Mouse (Mus musculus) cortical plate, adult 2 months (tissue): ENCODE results near the gene Clip3. TPM values are rescaled to one million over a fixed set of nuclear protein-coding genes. Genes with fewer than 3 reads are reported as not detected.

ENCODE experiments used
- H3K27ac ChIP-seq: fragments of 200-500 bp; 2 replicates; pipeline ENCODE4 v1.5.1; 2012; ENCODE audit warnings: low read length, control low read depth, inconsistent platforms; ENCODE audit not compliant: insufficient read depth
- H3K4me1 ChIP-seq: fragments of 200-500 bp; 2 replicates; pipeline ENCODE4 v1.6.1; 2011; ENCODE audit warnings: low read length; ENCODE audit not compliant: control insufficient read depth, insufficient read depth
- H3K4me3 ChIP-seq: fragments of 200-500 bp; 2 replicates; pipeline ENCODE4 v1.5.1; 2011; ENCODE audit warnings: mild to moderate bottlenecking, low read length, control low read depth; ENCODE audit not compliant: insufficient read depth
- CTCF ChIP-seq: fragments of 200-500 bp; IDR thresholded peaks from 2 replicates; pipeline ENCODE4 v1.5.1; 2011; ENCODE audit warnings: mild to moderate bottlenecking, control low read depth, low read length; ENCODE audit not compliant: insufficient read depth; ENCODE audit errors: extremely low read depth
- POLR2A ChIP-seq: fragments of 200-500 bp; IDR thresholded peaks from 2 replicates; pipeline ENCODE4 v1.6.1; 2011; ENCODE audit warnings: mild to moderate bottlenecking, low read length, control low read depth; ENCODE audit not compliant: insufficient read depth; ENCODE audit errors: extremely low read depth
- polyA plus RNA-seq: library from polyadenylated mRNA; depleted of rRNA; stranded (reverse); fragments of >200 nt; gene quantifications from 2 replicates; pipeline ENCODE4 v1.2.3, GENCODE M21; 2012

Gene Clip3
- polyA plus RNA-seq, 1 experiment: 458 TPM

DNA sequence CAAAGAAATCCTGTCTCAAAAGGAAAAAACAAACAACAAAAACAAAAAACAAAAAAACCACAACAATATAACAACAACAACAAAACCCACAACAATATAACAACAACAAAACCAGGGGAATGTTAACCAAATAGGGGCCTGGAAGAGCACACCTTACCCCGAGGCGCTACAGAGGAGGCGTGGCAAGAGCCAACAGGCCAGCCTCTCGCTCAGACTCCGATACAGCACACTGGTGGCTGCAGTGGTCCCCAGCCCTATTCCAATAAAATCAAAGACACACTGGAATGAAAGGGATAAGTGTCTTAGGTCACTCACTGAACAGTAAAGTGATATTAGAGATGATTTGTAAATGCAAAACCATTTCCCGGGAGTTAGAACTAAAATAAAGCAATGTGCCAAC is 12.0 kb upstream of the Clip3 start:
- Histone ChIP-seq H3K4me1 (no peaks in the 10 kb centered on the region), H3K27ac (no peak overlapping the region), H3K4me3 (peak overlapping the region; percentile 42)
- TF ChIP-seq POLR2A (no peak), CTCF (no peak)

DNA sequence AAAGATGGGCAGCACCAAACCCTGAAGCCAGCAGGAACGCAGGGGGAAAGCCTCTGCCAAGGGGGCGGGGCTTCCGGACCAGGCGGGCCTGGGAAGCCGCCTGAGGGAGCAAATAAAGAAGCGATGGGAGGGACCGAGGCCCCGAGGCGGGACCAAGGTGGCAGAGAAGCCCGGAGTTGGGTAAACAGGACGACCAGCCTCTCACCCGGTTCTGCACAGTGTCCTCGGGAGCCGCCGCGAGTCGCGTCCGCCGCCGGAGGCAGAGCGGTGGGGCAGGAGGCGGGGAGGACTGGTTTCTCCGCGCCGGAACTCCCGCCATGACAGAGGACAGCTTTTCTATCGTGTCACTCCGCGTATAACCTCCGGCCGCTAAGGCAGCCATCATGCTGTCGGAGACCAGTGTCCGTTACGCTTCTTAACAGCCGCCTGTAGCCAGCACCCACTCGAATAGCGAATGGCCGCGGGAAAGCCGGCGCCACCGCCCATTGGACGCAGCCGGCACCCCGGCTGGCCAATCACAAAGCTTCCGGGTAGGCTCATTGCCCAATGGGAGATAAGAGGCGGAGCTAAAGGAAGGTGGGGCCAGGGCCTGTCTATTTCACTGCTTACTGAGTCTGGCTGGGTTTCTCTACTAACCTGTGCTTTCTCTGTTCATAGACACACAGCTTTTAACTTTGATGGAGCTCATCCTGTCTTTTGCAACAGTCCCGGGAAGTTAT is 11.4 kb upstream of the Clip3 start, which contains the start of the genes Thap8 and Wdr62:
Thap8 (plus strand) TSS at position 144 of the 719 bp plus-strand sequence.
Wdr62 (minus strand) TSS at position 469 of the 719 bp plus-strand sequence.
- Histone ChIP-seq H3K4me3 (peak within 1 kb of the TSS; percentile 42), H3K4me1 (no peaks in the 10 kb centered on the region), H3K27ac (peak within 1 kb of the TSS; percentile 96)
- TF ChIP-seq CTCF: no peak
- TF ChIP-seq POLR2A: no peak

DNA sequence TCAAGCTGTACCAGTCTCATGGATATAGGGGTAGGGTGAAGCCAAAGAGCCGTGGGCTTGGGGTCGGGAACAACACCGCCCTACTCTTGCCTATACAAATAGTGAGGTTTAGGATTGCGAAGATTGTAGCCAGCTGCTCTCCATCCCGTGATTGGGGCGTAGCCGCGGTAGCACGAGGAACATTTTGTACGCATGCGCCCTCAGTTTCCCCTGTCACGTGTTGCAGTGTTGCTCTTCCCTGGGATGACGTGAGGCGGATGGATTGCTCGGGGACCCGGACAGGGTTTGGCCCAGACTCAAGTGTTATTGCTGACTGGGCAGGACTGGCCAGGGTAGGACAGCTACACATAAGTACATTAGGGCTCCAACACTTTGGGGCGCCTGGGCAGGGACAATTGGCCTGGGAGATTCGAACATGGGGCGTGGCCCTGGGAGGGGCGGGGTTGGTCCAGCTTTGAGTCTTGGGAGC is 10.8 kb upstream of the Clip3 start:
- H3K4me1 ChIP-seq: no peaks in the 10 kb centered on the region
- peak overlapping the region; percentile 42 for H3K4me3 ChIP-seq
- H3K27ac ChIP-seq: peak overlapping the region; percentile 96
- TF ChIP-seq CTCF (no peak), POLR2A (peak; percentile 79)

DNA sequence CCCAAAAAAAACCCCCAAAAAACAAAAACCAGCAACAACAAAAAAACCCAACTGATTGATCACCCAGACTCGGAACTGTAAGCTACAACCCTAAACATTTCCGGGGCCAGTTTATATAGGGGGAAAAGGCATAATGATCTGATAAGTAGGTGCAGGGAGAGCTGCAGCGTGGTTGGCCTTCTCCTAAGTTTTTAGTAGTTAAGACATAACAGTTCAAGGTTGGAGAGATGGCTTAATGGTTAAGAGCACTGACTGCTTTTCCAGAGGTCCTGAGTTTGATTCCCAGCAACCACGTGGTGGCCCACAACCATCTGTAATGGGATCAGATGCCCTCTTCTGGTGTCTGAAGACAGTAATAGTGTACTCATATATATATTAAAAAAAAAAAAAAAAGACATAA is 10.0 kb upstream of the Clip3 start:
- Histone ChIP-seq H3K4me1 (no peaks in the 10 kb centered on the region), H3K4me3 (no peak overlapping the region), H3K27ac (no peak overlapping the region)
- no peak for TF ChIP-seq CTCF
- no peak for TF ChIP-seq POLR2A

DNA sequence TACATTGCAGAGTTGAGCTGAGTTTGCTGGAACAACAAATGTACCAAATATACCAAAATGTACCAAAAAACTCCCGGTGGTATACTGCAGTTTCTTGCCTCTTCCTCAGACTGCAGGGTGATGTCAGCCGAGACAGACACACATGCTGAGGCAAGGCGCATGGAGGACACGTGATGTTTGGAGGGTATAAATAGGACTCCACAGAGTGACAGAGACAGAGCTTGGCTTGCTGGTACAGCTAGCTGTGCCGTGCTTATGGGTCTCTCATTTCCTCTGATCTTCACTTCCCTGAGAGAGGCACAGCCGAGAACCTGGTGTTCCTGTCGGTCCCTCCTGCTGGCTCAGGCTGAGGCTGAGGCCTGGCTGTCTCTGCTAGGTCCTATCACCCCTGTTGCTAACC is 8.8 kb upstream of the Clip3 start:
- Histone ChIP-seq H3K4me1 (no peaks in the 10 kb centered on the region), H3K27ac (no peak overlapping the region), H3K4me3 (no peak overlapping the region)
- TF ChIP-seq CTCF: no peak
- peak; percentile 80 for TF ChIP-seq POLR2A

DNA sequence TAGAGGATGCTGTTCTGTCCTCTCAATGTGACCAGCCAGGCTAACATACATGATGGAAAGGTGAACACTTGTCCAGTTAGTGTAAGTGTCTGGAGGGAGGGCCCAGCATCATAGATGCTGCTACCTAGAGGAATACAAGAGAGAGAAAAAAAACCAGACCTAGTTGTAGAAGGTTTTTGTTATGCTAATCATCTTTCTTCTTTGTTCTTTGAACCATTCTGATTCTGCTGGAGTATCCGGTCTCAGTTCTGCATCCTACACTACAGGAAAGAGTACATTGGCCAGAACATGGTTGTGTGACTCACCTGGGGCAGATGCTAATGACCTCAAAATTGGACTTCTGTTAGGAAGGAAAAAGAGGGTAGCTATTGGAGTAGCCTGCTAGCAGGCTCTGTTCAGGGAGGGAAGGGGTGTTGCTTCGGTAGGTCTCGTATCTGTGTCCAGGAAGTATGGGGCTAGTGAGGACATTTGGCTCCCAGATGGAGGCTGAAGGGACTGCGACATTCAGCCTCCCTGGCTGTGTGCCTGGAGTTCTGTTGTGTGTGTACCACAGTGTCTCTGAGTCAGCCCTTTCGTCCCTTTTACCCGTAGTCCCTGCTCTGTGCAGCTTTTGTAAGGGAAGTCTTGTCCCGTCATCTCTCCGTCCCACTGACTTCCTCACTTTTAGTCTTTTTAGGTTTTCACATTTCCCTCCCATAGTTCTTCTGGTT is 4.7 kb upstream of the Clip3 start:
- Histone ChIP-seq H3K27ac (no peak overlapping the region), H3K4me3 (no peak overlapping the region), H3K4me1 (peaks cover 4% of the 10 kb centered on the region; the same call in 1 of the 2 replicates)
- no peak for TF ChIP-seq CTCF
- TF ChIP-seq POLR2A: no peak

DNA sequence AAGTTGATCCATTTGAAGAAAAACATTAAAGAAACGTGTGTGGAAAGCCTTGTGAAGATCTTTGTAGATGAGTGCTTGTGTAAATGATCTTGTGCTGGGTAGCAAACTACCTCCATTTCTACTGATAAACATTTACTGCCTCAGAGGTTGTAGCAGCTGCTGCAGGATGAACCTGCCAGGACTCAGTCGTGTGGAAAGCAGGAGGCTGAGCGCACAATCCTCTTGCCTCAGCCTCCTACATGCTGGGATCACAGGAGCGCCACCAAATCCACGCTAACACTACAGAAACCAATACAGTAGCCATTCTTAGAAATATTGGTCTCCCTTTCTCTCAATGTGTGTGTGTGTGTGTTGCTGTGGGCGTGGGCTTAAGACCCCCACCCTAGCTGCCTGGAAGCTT is 3.5 kb upstream of the Clip3 start:
- Histone ChIP-seq H3K4me3 (no peak overlapping the region), H3K4me1 (peaks cover 6% of the 10 kb centered on the region), H3K27ac (no peak overlapping the region)
- TF ChIP-seq POLR2A (no peak), CTCF (no peak)

DNA sequence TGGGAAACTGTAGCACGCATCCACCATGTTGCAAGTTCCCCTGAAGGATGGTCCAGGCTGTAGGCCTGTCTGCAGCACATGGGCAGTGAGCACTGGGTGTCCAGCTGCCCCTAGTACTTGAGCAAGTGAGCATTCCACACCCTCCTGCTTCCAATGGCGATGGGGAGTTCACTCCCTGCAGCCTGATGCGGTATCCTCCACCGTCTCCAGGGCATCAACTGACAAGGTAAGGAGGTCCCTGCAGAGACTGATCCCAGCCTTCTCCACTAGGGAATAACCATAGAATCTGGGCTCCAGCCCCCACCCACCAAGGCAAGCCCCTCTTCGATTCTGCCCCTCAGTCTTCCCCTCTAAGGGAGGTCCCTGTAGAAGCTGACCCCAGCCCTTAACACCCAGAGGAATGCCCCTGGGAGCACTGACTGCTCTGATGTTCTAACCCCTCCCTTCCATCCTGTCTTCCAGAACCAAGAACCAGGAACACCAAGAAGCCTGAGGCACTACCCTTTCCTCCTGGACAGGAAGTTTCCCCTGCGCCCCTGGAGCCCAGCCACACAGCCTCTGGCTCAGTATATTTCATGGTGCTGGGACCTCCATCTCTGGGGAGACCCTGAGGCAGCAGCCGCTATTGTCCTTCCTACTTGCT is 2.3 kb upstream of the Clip3 start:
- TF ChIP-seq POLR2A (no peak), CTCF (no peak)
- H3K27ac ChIP-seq: no peak overlapping the region
- H3K4me3 ChIP-seq: no peak overlapping the region
- peaks cover 6% of the 10 kb centered on the region for H3K4me1 ChIP-seq

DNA sequence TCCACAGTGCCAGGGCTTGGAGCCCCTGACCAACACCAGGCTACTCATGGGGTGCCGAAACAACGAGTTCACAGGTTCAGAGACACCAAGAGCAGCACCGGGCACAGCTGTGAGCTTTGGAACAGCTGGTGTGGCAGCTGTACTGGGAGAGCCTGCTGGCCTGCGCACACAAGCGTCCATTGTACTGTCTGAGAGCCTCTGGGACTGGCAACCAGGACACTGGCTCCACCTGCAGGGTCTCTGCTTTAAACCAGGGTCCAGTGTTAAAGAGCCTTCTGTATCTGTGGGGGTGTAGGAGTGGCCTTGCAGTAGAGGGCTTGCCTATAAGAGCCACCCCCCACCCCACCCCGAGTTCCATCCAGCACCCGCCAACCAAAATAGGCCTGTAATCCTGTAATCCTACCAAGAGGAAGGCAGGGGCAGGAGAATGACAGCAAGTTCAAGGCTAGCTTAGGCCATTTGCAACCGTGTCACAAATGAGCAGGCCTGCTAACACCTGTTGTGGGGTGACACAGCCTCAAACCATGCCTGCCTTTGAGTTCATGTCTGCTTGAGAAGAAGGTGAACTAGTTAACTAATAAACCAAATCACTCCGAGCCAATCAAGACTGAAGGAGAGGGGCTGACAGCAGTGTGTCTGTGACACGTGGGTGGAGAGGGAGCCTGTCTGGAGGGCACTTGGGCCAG is 1.7 kb upstream of the Clip3 start:
- Histone ChIP-seq H3K4me1 (peaks cover 10% of the 10 kb centered on the region), H3K27ac (no peak overlapping the region), H3K4me3 (no peak overlapping the region)
- TF ChIP-seq CTCF (no peak), POLR2A (no peak)
